Mouse (Mus musculus) T-helper 1 cell (primary cell): ENCODE measurements around the gene Rhod.

ENCODE experiments used
- in situ Hi-C: fragments of 300-600 bp; cut with MboI, MseI; formaldehyde crosslinking; loops from one replicate; pipeline ENCODE4 v1.15.1; 2025; ENCODE audit warnings: high pct_unique_total_duplicates

The Rhod gene

GRCm38 (mm10) chr19:4450666-4451065 lies 11.4 kb upstream of the Rhod start:
- in situ Hi-C loops = no loop called here

- in situ Hi-C loops = no loop called here
Measured at GRCm38 (mm10) chr19:4449230-4449629, 10.0 kb upstream of the Rhod start.

GRCm38 (mm10) chr19:4447445-4447844 lies 8.2 kb upstream of the Rhod start:
- in situ Hi-C loops = no loop called here

GRCm38 (mm10) chr19:4446661-4447420 lies 7.6 kb upstream of the Rhod start:
- in situ Hi-C loops = no loop called here

GRCm38 (mm10) chr19:4442408-4442807 lies 3.2 kb upstream of the Rhod start:
- in situ Hi-C loops = no loop called here

GRCm38 (mm10) chr19:4441621-4442161 lies 2.5 kb upstream of the Rhod start:
- in situ Hi-C loops = no loop called here

GRCm38 (mm10) chr19:4441090-4441591 lies 1.9 kb upstream of the Rhod start:
- in situ Hi-C loops = no loop called here

DNA sequence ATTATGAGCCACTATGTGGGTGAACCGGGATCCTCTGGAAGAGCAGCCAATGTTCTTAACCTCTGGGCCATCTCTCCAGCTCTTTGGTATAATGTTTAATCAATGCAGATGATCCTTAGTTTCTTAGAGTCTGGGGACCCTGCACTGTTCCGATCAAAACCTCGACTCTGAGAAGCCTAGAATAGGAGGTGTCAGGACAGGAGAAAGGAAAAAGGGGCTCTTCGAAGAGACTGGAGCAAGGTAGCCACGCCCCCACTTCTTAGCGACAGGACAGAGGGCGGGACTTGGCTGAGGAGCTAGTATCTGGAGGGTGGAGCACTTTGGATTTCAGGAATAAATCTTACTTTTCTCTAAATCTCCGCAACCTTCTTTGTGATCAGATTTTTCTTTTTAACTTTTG lies 990 bp upstream of the Rhod start:
- in situ Hi-C loops = no loop called here

- in situ Hi-C loops = no loop called here
Measured at GRCm38 (mm10) chr19:4438791-4439160, 456 bp downstream of the Rhod start.

- in situ Hi-C loops = no loop called here
Measured at GRCm38 (mm10) chr19:4437886-4438285, 1.3 kb downstream of the Rhod start.

GRCm38 (mm10) chr19:4436254-4436653 lies 3.0 kb downstream of the Rhod start:
- in situ Hi-C loops = no loop called here

DNA sequence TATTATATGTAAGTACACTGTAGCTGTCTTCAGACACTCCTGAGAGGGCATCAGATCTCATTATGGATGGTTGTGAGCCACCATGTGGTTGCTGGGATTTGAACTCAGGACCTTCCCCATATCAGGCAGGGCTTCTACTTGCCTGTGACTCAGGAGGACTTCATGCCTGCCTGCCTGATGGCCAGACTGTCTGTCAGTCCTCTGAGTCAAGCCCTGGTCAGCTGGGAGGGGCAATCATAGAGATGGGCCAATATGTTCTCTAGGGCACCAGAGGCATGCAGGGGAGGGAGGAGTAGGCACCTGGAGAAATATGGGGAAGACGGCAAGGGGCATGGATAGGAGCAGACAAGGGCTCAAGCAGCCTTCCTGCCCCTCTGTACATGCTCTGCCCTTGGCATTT lies 4.2 kb downstream of the Rhod start:
- in situ Hi-C loops = loop anchor here (5.0 kb wide), 1 partner anchor 53 kb away; no protein-coding TSS in a partner anchor

DNA sequence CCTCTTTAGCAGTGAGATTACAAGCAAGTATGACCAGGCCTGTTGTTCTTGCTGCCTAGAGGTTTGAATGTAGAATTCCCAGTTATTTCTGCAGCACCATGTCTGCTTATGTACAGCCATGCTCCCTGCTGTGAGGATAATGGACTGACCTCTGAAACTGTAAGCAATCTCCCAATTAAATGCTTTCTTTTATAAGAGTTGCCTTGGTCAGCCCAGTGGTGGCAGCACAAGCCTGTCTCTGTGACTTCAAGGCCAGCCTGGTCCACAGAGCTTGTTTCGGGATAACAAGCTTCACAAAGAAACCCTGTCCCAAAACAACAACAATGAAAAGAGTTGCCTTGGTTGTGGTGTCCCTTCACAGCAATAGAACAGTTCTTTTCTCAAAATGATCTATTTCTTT lies 5.5 kb downstream of the Rhod start:
- in situ Hi-C loops = loop anchor here (5.0 kb wide), 1 partner anchor 51 kb away; no protein-coding TSS in a partner anchor

- in situ Hi-C loops = loop anchor here (5.0 kb wide), 1 partner anchor 48 kb away; no protein-coding TSS in a partner anchor
Measured at GRCm38 (mm10) chr19:4430091-4430620, 9.1 kb downstream of the Rhod start.

- in situ Hi-C loops = no loop called here
Measured at GRCm38 (mm10) chr19:4425610-4426366, 13.4 kb downstream of the Rhod start.

DNA sequence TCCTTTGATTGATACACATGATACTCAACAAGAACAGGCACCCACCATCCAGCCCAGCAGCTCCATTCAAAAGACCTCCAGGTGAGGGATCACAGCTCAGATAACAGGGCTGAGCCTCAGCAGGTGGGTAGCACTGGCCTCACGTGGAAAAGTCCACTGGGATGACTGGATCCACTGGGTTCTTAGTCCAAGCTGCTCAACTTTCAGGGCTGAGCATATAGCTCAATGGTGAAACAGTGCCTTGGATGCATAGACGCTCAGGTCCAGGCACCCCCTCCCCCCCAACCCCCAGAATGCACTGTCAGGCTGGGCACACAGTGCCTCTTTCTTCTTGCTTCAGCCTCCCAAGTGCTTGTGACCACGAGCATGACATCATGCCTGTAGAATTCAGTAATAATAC lies 16.2 kb downstream of the Rhod start:
- in situ Hi-C loops = no loop called here

GRCm38 (mm10) chr19:4422581-4422980 lies 16.7 kb downstream of the Rhod start:
- in situ Hi-C loops = no loop called here

- in situ Hi-C loops = no loop called here
Measured at GRCm38 (mm10) chr19:4420153-4420910, 18.9 kb downstream of the Rhod start.

DNA sequence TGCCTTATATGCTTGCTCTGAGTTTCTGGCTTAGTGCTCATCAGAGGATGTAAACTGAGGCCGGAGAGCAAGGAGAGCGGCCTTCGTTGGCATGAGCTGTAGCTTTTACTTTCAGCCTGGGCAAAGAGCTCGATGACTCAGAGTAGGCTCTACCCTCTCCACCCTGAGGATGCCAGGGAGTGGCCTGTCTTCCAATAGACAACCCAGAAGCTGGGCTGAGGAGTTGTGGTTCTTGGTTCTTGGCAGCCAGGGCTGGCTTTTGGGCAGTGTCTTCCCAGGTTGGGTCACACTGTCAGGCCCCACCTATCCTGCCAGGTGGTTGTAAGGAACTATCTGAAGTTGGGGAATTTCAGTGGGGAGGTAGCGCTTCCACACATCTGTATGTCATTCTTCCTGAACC lies 19.5 kb downstream of the Rhod start:
- in situ Hi-C loops = no loop called here

DNA sequence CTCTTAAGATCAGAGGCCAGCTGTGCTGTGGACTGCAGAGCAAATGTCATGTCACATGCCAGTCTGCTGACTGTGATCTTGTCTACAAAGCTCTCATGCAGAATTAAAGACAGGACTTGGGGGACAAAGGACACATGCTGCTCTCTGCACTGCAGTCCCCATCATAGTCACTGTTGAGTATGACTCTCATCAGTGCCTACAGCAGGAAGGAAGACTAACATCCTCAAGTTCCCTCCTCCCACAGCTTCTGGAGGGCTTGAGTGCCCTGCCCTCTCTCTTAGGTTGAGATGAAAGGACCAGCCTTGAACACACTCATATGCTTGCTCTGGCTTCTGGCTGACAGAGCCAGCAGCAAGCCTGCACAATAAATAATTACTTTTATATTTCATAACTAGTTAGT lies 21.5 kb downstream of the Rhod start:
- in situ Hi-C loops = no loop called here

DNA sequence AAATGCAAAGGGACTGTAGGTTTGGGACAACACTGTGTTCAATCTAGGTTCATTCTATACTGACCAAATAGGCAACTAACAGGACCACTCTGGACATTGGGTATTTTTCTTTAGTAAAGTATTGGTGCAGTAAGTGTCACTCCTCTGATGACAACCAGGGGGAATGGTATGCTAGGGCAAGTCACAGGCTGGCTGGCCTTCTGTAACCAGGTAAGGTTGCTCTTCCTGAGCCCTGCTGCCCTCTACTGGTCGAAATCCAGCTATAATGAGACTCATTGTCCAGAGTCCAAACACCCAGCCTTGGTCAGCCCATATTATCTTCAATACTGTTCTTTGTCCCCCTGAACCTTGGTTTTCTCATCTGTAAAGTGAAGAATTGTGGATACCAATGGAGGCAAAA lies 22.0 kb downstream of the Rhod start:
- in situ Hi-C loops = no loop called here
